Mouse (Mus musculus): ENCODE data around the gene Hipk2. TPM values are rescaled to one million over a fixed set of nuclear protein-coding genes. Genes with fewer than 3 reads are reported as not detected.

Gene Hipk2
- polyA plus RNA-seq, 1 experiment from 2014 or later: 21.5 TPM

DNA sequence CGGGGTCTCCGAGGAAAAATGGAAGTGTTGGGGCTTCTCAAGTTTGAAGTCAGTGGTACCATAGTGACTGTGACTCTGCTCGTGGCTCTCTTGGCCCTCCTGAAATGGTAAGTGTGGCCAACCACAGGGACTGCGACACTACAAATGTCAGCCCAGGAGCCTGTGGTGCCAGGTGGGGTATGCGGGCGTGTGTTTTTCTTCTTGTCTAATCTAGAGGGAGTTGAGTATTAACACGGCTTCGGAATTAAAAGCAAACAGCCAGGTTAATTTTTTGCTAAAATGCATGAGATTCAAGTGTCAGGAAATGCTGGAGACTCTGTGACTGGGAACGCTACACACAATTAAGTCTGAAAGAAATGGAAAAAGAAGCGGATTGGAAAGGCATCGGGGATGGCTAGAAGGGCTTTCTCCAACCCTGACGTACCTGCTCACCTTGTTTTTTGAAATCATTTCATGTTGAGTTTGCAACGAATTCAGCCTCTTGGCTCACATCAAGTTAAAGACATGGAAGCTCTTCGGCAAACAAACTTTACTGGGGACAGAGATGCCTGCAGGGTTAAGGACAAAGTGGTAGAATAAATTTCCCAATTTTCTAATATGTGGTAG lies 43.3 kb upstream of the Hipk2 start:
- Histone ChIP-seq H3K4me3 (replicated peaks; ENCODE audit: low read length) (0 out of 2 replicates have a peak overlapping the region, but pooled peaks have one; percentile 7), H3K9ac (ENCODE audit: low read length) (peak overlapping the region; percentile 32; the same call in 1 of the 2 replicates), H3K4me1 (ENCODE audit: control insufficient read depth, insufficient read depth, low read length) (peaks cover 25% of the 10 kb centered on the region; the same call in 1 of the 2 replicates), H3K27ac (ENCODE audit: low read length) (peak overlapping the region; percentile 87), H3K36me3 (ENCODE audit: control insufficient read depth, insufficient read depth, low read length) (no peaks in the 10 kb centered on the region), H3K4me2 (ENCODE audit: low read depth, low read length) (peak overlapping the region; percentile 26), H3K9me3 (replicated peaks; ENCODE audit: control insufficient read depth, low read length) (no peaks in the 10 kb centered on the region), H3K27me3 (ENCODE audit: control insufficient read depth, insufficient read depth, low read length) (no peaks in the 10 kb centered on the region)
- ATAC-seq (ENCODE audit: insufficient read depth, low FRiP score): peak; percentile 22; the same call in 1 of the 2 replicates
- 64% methylated on average over 14 of the region's 14 CpGs for WGBS

DNA sequence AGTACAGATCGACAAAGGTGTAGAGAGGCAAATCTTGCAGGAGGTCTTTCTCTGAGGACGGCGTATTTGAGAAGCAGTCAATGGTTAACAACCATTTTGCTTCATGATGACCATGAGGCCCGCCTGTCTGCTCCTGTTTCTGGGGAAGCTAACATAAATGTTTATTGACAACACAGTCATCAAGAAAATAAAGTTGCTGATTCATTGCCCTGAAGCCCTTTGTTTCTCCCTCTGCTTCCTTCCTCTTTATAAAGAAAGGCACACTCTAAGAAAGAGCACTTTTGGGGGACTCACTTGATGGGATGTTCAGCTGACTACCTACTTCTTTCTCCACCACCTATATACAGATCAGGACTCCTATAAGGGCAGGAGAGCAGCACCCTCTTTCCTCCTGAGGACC lies 42.8 kb upstream of the Hipk2 start:
- H3K4me1 ChIP-seq (ENCODE audit: control insufficient read depth, insufficient read depth, low read length): peaks cover 25% of the 10 kb centered on the region; the same call in 1 of the 2 replicates
- peak overlapping the region; percentile 87 for H3K27ac ChIP-seq (ENCODE audit: low read length)
- no peak overlapping the region for H3K4me2 ChIP-seq (ENCODE audit: low read depth, low read length)

DNA sequence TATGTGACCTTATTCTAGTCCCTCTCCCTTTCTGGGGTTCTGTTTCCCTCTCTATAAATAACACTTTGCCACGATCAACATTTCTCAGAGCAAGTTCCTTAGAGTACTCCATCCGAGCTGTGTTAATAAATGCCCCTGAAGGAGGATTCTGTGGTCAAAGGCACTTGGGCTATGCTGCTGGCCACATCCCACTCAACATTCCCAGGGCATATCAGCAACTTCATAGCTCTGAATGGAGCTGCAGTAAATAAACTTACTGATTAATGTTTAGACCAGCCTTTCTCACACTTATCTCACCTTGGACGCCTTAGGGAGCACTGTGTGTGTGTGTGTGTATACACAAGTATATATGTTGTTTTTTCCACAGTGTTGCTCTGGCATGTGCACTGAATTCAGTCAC lies 41.5 kb upstream of the Hipk2 start:
- no peaks in the 10 kb centered on the region for H3K36me3 ChIP-seq (ENCODE audit: control insufficient read depth, insufficient read depth, low read length)
- H3K9me3 ChIP-seq (replicated peaks; ENCODE audit: control insufficient read depth, low read length): no peaks in the 10 kb centered on the region
- 39% methylated on average over 3 of the region's 3 CpGs for WGBS
- no peak overlapping the region for H3K9ac ChIP-seq (ENCODE audit: low read length)
- ATAC-seq (ENCODE audit: insufficient read depth, low FRiP score): peak; percentile 51; the same call in 1 of the 2 replicates
- H3K27me3 ChIP-seq (ENCODE audit: control insufficient read depth, insufficient read depth, low read length): no peaks in the 10 kb centered on the region
- H3K4me1 ChIP-seq (ENCODE audit: control insufficient read depth, insufficient read depth, low read length): peaks cover 24% of the 10 kb centered on the region; the same call in 1 of the 2 replicates
- H3K4me2 ChIP-seq (ENCODE audit: low read depth, low read length): no peak overlapping the region
- no peak overlapping the region for H3K4me3 ChIP-seq (replicated peaks; ENCODE audit: low read length)
- H3K27ac ChIP-seq (ENCODE audit: low read length): peak overlapping the region; percentile 87; the same call in 1 of the 2 replicates

More for the DNA sequence above, 42.8 kb upstream of the Hipk2 start:
- Histone ChIP-seq H3K4me3 (replicated peaks; ENCODE audit: low read length) (no peak overlapping the region), H3K27me3 (ENCODE audit: control insufficient read depth, insufficient read depth, low read length) (no peaks in the 10 kb centered on the region), H3K9me3 (replicated peaks; ENCODE audit: control insufficient read depth, low read length) (no peaks in the 10 kb centered on the region), H3K9ac (ENCODE audit: low read length) (peak overlapping the region; percentile 32; the same call in 1 of the 2 replicates), H3K36me3 (ENCODE audit: control insufficient read depth, insufficient read depth, low read length) (no peaks in the 10 kb centered on the region)
- WGBS: 78% methylated on average over 4 of the region's 4 CpGs
- ATAC-seq (ENCODE audit: insufficient read depth, low FRiP score): no peak

DNA sequence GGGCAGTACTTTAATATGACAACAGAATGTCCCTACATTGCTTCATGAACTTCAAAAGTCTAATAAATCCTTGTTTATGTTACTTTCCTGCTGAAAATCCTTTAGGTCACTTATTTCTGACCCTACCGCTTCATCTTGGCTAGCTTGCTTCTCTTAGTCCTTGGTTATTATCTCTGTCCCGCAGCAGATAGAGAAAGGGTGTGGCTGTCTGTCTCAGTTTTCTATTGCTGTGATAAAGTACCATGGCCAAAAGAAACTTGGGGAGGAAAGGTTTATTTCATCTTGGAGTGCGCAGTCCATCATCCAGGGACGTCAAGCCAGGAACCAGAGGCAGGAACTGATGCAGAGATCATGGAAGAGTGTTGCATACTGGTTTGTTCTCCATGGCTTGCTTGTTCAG lies 40.6 kb upstream of the Hipk2 start:
- no peak overlapping the region for H3K4me3 ChIP-seq (replicated peaks; ENCODE audit: low read length)
- H3K27me3 ChIP-seq (ENCODE audit: control insufficient read depth, insufficient read depth, low read length): no peaks in the 10 kb centered on the region
- no peak overlapping the region for H3K27ac ChIP-seq (ENCODE audit: low read length)
- H3K9me3 ChIP-seq (replicated peaks; ENCODE audit: control insufficient read depth, low read length): no peaks in the 10 kb centered on the region
- peaks cover 22% of the 10 kb centered on the region; the same call in 1 of the 2 replicates for H3K4me1 ChIP-seq (ENCODE audit: control insufficient read depth, insufficient read depth, low read length)
- no peak overlapping the region for H3K4me2 ChIP-seq (ENCODE audit: low read depth, low read length)
- H3K9ac ChIP-seq (ENCODE audit: low read length): no peak overlapping the region
- WGBS: 62% methylated on average over 4 of the region's 4 CpGs
- H3K36me3 ChIP-seq (ENCODE audit: control insufficient read depth, insufficient read depth, low read length): no peaks in the 10 kb centered on the region
- ATAC-seq (ENCODE audit: insufficient read depth, low FRiP score): no peak

DNA sequence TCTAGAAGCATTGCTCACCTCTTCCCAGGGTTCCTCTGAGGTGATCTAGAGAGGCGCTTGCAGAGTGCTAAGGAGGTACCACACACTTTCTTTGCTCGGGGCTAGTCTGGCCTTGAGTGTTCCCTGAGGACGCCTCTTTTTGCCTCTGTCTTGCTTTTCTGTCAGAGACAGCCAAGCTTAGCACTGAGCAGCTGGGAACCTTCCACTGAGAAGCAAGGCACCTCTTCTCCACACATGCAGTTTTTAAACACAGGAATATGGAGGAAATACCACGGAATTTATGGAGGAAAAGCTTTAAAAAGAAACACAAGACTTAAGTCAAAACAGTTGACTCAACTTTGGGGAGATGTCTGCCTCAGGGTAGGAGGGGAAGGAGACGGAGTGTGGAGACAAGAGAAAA lies 39.8 kb upstream of the Hipk2 start:
- WGBS: 59% methylated on average over 5 of the region's 5 CpGs
- no peak overlapping the region for H3K9ac ChIP-seq (ENCODE audit: low read length)

DNA sequence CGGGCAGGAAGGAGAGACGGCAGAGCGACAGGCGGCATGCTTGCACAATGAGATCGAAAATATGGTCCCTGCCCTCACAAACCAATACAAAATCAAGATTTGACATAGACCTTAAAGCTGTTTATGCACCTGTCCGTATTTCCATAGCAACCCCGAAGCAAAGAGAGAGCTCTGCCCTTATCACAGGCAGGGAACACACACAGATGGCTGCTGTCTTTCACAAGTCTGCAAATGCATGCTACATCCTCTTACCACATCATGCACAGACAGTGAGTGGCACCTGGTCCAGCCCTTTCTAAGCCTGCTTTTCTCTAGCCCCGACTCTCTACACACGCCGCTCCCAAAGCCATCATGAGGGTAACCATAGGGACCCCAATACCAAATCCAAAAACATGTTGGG lies 38.2 kb upstream of the Hipk2 start:
- Histone ChIP-seq H3K4me1 (ENCODE audit: control insufficient read depth, insufficient read depth, low read length) (peaks cover 17% of the 10 kb centered on the region; the same call in 1 of the 2 replicates), H3K27me3 (ENCODE audit: control insufficient read depth, insufficient read depth, low read length) (no peaks in the 10 kb centered on the region), H3K4me3 (replicated peaks; ENCODE audit: low read length) (no peak overlapping the region), H3K9ac (ENCODE audit: low read length) (no peak overlapping the region), H3K4me2 (ENCODE audit: low read depth, low read length) (no peak overlapping the region), H3K9me3 (replicated peaks; ENCODE audit: control insufficient read depth, low read length) (no peaks in the 10 kb centered on the region), H3K27ac (ENCODE audit: low read length) (no peak overlapping the region), H3K36me3 (ENCODE audit: control insufficient read depth, insufficient read depth, low read length) (no peaks in the 10 kb centered on the region)
- 71% methylated on average over 10 of the region's 10 CpGs for WGBS
- ATAC-seq (ENCODE audit: insufficient read depth, low FRiP score): no peak

More for the DNA sequence above, 39.8 kb upstream of the Hipk2 start:
- peaks cover 17% of the 10 kb centered on the region; the same call in 1 of the 2 replicates for H3K4me1 ChIP-seq (ENCODE audit: control insufficient read depth, insufficient read depth, low read length)
- H3K27ac ChIP-seq (ENCODE audit: low read length): peak overlapping the region; percentile 21
- H3K36me3 ChIP-seq (ENCODE audit: control insufficient read depth, insufficient read depth, low read length): no peaks in the 10 kb centered on the region
- no peaks in the 10 kb centered on the region for H3K27me3 ChIP-seq (ENCODE audit: control insufficient read depth, insufficient read depth, low read length)
- ATAC-seq (ENCODE audit: insufficient read depth, low FRiP score): no peak
- H3K4me2 ChIP-seq (ENCODE audit: low read depth, low read length): no peak overlapping the region
- H3K9me3 ChIP-seq (replicated peaks; ENCODE audit: control insufficient read depth, low read length): no peaks in the 10 kb centered on the region
- H3K4me3 ChIP-seq (replicated peaks; ENCODE audit: low read length): no peak overlapping the region

GRCm38 (mm10) chr6:38913386-38914042 lies 37.5 kb upstream of the Hipk2 start:
- no peaks in the 10 kb centered on the region for H3K36me3 ChIP-seq (ENCODE audit: control insufficient read depth, insufficient read depth, low read length)
- H3K4me1 ChIP-seq (ENCODE audit: control insufficient read depth, insufficient read depth, low read length): peaks cover 11% of the 10 kb centered on the region; the same call in 1 of the 2 replicates
- H3K4me3 ChIP-seq (replicated peaks; ENCODE audit: low read length): no peak overlapping the region
- no peak overlapping the region for H3K4me2 ChIP-seq (ENCODE audit: low read depth, low read length)
- no peak overlapping the region for H3K27ac ChIP-seq (ENCODE audit: low read length)
- H3K27me3 ChIP-seq (ENCODE audit: control insufficient read depth, insufficient read depth, low read length): no peaks in the 10 kb centered on the region
- no peak overlapping the region for H3K9ac ChIP-seq (ENCODE audit: low read length)
- WGBS: 69% methylated on average over 13 of the region's 13 CpGs
- H3K9me3 ChIP-seq (replicated peaks; ENCODE audit: control insufficient read depth, low read length): no peaks in the 10 kb centered on the region
- no peak for ATAC-seq (ENCODE audit: insufficient read depth, low FRiP score)

DNA sequence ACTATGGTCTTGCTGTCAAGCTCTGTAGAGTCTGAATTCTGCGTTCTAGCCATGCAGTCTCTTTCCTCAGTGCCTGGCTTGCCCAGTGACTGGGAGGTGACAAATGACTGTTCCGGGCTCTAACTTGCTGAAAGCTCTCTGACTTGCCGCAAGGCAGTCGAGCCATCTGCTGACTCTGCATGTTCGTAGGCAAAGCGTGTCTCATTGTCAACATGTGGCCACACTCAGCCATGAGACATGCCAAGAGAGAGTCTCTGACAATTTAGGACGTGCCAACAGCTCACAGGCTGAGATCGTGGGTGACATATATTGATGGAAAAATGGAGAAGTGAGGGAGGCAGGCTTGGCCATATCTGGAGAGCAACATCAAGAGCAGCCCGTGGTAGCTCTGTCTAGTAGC lies 36.9 kb upstream of the Hipk2 start:
- Histone ChIP-seq H3K27ac (ENCODE audit: low read length) (no peak overlapping the region), H3K9me3 (replicated peaks; ENCODE audit: control insufficient read depth, low read length) (no peaks in the 10 kb centered on the region), H3K4me2 (ENCODE audit: low read depth, low read length) (no peak overlapping the region), H3K27me3 (ENCODE audit: control insufficient read depth, insufficient read depth, low read length) (no peaks in the 10 kb centered on the region), H3K9ac (ENCODE audit: low read length) (no peak overlapping the region), H3K4me3 (replicated peaks; ENCODE audit: low read length) (no peak overlapping the region), H3K36me3 (ENCODE audit: control insufficient read depth, insufficient read depth, low read length) (no peaks in the 10 kb centered on the region), H3K4me1 (ENCODE audit: control insufficient read depth, insufficient read depth, low read length) (peaks cover 10% of the 10 kb centered on the region; the same call in 1 of the 2 replicates)
- 73% methylated on average over 9 of the region's 9 CpGs for WGBS
- ATAC-seq (ENCODE audit: insufficient read depth, low FRiP score): no peak

DNA sequence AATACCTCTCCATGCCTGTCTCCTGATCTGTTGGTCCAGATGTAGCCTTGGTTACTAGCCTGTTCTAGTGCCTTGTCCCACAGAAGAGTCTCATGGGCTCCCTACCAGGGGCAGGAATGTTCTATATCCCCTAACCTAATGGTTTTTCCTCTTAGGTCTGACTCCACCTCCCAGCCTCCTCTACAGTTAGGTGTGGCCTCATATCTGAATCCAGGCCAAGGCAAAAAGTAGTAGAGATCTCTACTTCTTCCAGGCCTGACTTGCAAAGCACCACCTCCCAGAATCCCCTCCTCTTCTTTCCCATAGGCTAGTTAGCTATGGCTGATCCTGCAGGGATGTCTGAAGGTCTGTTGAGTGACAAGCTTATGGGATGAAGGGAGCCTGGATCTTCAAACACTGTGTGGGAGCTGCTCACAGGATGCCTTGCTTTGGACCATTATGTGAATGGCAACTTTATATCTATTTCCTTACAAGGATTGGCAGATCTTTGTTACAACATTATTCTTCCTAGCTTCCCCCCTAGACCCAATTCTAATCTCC lies 36.2 kb upstream of the Hipk2 start:
- Histone ChIP-seq H3K4me3 (replicated peaks; ENCODE audit: low read length) (no peak overlapping the region), H3K36me3 (ENCODE audit: control insufficient read depth, insufficient read depth, low read length) (no peaks in the 10 kb centered on the region), H3K9me3 (replicated peaks; ENCODE audit: control insufficient read depth, low read length) (no peaks in the 10 kb centered on the region), H3K4me2 (ENCODE audit: low read depth, low read length) (no peak overlapping the region), H3K27ac (ENCODE audit: low read length) (no peak overlapping the region), H3K4me1 (ENCODE audit: control insufficient read depth, insufficient read depth, low read length) (peaks cover 10% of the 10 kb centered on the region; the same call in 1 of the 2 replicates), H3K27me3 (ENCODE audit: control insufficient read depth, insufficient read depth, low read length) (no peaks in the 10 kb centered on the region), H3K9ac (ENCODE audit: low read length) (no peak overlapping the region)
- ATAC-seq (ENCODE audit: insufficient read depth, low FRiP score): 0 out of 2 replicates have a peak, but pooled peaks have one; percentile 11
